Mouse (Mus musculus): ENCODE data around the gene Dennd2a.

Gene Dennd2a

GRCm38 (mm10) chr6:39515739-39516131, 41.9 kb downstream of the Dennd2a start:
- DNase-seq (ENCODE audit: low read depth, low spot score): no peak

GRCm38 (mm10) chr6:39515040-39515738, 42.5 kb downstream of the Dennd2a start:
- DNase-seq (ENCODE audit: low read depth, low spot score): no peak

DNA sequence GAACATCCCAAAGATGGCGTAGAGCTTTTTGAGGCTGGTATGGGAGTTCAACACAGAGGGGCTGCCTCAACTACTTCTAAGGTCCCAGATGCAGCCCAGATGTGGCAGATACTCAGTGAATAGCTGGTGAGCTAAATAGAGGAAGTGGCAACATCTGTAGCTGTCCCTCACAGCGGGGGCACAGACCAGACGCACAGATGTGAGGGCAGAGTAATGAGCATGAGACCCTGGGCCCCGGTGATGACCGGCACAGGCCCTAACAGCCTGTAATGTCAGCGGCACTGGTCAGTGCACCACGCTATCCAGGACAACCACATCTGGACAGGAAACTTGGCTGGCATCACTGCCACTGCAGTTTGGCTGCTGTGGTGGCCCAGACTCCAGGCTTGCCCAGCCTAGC, 54.2 kb downstream of the Dennd2a start:
- no peak for DNase-seq (ENCODE audit: low read depth, low spot score)

DNA sequence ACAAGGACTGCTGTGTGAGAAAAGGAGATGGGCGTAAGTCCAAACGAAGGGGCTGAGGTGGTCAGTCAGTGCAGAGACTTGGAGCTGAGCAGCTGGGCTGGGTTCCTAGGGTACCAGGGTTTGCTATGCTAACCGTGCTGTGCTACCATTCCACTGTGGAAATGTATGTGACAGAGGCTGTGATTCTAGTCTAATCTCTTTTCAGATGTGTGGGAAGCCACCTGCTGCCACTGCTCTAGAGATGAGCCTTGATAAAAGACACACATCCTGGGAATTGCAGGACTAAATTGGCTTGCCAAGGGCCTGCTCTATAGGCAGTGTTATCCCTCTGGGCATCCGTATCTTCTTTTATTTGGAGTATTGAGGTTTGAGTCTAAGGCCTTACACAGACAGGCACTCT, 60.5 kb downstream of the Dennd2a start:
- DNase-seq (ENCODE audit: low read depth, low spot score): no peak

DNA sequence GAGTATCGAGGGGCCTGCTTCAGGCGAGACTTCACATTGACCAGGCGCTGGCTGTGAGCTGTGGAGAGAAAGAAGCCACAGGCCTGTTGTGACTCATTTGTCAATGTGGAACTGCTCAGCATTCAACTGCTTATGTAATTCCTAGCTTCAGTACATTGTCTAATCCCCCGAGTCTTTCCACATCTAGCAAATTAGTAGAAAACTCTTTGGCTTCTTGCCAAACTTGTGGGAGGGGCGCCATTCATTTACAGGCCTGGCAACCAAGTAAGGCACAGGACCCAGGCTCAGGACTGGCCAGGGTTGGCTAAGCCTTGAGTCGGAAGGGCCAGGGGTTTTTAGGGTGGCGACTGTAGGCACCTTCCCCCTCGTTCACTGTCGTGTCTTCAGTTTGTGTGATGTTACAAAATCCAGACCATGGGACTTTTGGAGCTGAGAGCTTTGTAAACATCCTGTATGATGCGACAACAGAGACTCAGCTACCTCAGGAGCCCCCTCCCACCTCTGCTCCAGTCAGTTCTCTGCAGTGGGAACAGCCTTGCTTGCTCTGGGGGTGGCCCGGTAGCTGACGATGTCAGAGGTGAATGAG, 64.4 kb downstream of the Dennd2a start:
- DNase-seq (ENCODE audit: low read depth, low spot score): no peak

GRCm38 (mm10) chr6:39492161-39492560, 65.5 kb downstream of the Dennd2a start:
- no peak for DNase-seq (ENCODE audit: low read depth, low spot score)

GRCm38 (mm10) chr6:39491203-39491602, 66.5 kb downstream of the Dennd2a start:
- DNase-seq (ENCODE audit: low read depth, low spot score): no peak

DNA sequence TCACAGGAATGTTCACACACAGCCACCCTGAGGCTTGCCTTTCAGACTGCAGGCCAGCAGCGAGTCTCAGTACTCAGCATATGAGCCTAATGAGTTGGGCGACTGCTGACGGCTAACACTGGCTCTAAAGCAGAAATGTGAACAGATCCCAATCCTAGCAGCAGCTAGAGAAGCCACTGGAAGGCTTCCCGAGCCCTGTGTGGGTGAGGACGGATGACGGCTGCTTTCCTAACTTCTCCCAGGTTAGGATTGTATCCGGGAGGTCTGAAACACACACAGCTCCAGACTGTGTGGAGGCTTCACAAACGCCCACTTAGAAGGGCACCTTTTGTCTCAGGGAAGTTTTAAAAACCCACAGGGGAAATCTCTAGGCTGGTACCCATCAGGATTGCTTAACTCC, 69.4 kb downstream of the Dennd2a start:
- no peak for DNase-seq (ENCODE audit: low read depth, low spot score)

GRCm38 (mm10) chr6:39483656-39484055, 74.0 kb downstream of the Dennd2a start:
- no peak for DNase-seq (ENCODE audit: low read depth, low spot score)

- DNase-seq (ENCODE audit: low read depth, low spot score): no peak
Measured at GRCm38 (mm10) chr6:39478509-39479150, 79.0 kb downstream of the Dennd2a start.

- DNase-seq (ENCODE audit: low read depth, low spot score): no peak
Measured at GRCm38 (mm10) chr6:39476617-39477016, 81.0 kb downstream of the Dennd2a start.

DNA sequence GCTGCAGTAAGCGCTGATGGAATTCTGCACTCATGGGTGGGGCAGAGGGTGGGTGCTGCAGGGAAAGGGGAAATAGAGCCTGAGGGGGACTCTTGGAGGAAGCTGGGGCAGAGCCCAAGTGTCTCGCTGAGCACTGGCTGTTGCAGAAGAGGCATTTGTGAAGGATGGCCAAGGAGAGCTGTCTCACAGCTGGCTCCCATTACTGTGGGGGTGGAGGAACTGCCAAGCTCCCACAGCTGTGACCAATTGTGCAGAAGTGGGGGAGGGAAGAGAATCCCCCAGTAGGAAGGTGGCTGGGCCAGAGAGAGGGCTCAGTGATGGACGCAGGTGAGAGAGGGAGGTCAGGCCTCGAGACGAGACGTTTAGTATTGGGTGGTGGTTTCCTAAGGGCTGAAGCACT, 83.2 kb downstream of the Dennd2a start:
- DNase-seq (ENCODE audit: low read depth, low spot score): peak; percentile 58

DNA sequence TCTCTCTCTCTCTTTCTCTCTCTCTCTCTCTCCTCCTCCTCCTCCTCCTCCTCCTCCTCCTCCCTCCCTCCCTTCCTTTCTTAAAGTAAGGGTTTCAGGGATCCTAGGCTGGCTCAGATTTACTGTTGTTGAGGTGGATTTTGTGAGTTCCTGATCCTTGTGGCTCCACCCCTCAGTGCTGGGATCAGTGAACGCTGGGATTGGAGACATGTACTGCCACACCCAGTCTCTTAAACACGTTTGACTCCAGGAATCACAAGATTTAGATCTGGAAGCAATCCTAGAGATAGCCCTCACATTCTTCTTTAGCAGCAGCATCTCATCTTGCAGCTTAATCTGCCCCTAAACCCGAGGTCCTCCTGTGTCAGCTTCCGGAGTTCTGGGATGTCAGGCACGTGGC, 84.8 kb downstream of the Dennd2a start:
- DNase-seq (ENCODE audit: low read depth, low spot score): no peak

DNA sequence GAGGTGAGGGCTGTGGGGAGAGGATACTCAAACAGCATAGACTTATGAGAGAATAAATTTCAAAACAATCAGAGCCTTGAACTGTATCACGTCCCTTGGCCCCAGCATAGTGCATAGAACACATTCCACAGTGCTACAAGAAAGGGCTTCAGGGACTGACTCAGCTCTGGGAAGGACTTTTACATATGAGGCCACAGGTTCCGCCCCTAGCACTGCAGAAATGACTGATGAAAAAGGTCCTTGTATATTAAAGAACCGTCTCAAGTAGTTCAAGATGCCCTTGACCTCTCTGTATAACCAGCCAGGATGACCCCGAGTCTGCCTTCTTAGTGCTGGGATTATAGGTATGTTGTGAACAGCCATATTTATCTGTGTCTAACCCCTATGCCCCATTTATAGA, 85.4 kb downstream of the Dennd2a start:
- no peak for DNase-seq (ENCODE audit: low read depth, low spot score)

- no peak for DNase-seq (ENCODE audit: low read depth, low spot score)
Measured at GRCm38 (mm10) chr6:39470076-39470475, 87.6 kb downstream of the Dennd2a start.

DNA sequence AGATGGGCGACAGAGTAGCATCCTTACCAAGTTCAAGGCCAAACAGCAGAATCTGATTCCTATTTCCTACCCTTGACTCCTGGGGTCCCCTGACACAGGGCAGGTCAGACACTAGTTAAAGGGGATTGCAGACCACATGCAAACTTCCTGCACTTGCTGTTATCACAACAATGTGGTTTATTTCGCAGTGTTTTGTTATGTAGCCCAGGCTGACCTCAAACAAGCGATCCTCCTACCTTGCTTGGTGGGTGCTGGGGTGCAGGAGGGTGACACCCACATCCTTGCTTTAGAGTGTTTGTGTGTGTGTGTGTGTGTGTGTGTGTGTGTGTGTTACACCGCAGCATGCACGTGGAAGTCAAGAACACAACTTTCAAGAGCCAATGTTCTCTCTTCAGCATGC, 88.2 kb downstream of the Dennd2a start:
- DNase-seq (ENCODE audit: low read depth, low spot score): no peak

GRCm38 (mm10) chr6:39462621-39463538, 94.8 kb downstream of the Dennd2a start:
- peak; percentile 56 for DNase-seq (ENCODE audit: low read depth, low spot score)

DNA sequence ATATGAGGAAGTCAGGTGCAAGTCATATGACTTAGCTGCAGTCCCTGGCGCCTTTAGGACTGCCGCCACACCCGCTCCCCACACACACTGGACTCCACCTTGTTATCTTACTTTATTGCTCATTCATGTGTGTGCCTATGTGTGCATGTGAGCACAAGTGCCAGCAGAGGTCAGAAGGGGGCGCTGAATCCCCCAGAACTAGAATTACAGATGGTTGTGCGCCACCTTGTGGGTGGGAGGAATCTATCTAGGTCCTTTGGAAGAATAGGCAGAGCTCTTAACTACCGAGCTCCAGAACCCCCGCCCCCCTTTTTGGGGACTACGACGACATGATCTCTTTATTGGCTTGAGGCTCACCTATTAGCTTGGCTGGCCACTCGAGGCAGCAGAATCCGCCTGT, 97.6 kb downstream of the Dennd2a start:
- no peak for DNase-seq (ENCODE audit: low read depth, low spot score)

DNA sequence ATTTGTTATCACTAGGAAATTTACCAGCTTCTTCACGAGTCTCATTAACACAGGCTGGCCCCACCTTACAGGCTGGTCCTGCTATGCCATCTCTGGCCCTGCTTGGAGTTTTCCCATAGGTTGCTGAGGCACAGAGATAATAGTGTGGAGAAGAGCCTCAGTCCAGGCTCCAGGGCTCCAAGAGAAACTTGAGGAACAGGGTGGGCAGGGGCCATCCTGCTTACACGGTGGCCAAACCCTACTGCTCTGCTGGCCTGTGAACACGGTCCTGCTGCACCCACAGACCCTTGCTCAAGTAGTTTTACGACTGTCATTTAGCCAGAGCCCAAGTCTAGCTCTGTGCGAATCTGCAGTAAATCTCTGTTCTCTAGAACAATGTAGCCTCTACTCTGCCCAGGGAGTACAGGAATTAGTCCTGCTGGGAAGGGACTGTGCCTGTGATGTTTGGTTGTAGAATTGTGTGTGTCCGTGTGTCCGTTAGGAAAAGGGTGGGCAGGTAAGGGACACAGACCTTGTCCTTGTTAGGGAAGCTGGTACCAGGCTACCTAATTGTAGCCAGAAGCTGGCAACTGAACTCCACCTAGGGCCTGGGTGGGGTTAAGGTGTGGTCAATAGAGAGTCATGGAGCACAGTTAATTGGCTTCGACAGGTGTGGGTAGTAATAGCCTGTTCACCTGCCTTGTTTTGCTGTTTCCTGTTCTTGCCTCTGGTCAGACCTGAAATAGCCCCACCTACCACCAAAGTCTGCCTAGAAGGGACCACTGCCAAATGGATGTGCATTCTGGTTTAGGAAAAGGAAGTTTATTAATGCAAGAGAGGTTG, 102.1 kb downstream of the Dennd2a start:
- DNase-seq (ENCODE audit: low read depth, low spot score): no peak

GRCm38 (mm10) chr6:39454616-39455015, 103.1 kb downstream of the Dennd2a start:
- no peak for DNase-seq (ENCODE audit: low read depth, low spot score)

DNA sequence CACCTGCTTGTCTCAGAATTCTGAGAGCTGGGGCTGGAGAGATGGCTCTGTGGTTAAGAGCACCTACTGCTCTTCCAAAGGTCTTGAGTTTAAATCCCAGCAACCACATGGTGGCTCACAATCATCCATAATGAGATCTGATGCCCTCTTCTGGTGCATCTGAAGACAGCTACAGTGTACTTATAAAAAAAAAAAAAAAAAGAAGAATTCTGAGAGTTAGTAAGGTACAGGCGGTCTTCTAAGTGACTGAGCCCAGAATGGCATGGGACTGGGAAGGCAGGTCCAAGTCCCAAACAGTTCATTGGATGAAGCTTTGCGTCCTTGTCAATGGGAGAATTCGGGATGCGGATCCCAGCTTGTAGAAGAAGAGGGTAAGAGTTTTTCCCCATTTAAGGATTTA, 104.1 kb downstream of the Dennd2a start:
- no peak for DNase-seq (ENCODE audit: low read depth, low spot score)

All from embryo, embryonic 11.5 days (tissue).